9 mouse cellular contexts compared by ENCODE assay signal in the genomic region with DNA sequence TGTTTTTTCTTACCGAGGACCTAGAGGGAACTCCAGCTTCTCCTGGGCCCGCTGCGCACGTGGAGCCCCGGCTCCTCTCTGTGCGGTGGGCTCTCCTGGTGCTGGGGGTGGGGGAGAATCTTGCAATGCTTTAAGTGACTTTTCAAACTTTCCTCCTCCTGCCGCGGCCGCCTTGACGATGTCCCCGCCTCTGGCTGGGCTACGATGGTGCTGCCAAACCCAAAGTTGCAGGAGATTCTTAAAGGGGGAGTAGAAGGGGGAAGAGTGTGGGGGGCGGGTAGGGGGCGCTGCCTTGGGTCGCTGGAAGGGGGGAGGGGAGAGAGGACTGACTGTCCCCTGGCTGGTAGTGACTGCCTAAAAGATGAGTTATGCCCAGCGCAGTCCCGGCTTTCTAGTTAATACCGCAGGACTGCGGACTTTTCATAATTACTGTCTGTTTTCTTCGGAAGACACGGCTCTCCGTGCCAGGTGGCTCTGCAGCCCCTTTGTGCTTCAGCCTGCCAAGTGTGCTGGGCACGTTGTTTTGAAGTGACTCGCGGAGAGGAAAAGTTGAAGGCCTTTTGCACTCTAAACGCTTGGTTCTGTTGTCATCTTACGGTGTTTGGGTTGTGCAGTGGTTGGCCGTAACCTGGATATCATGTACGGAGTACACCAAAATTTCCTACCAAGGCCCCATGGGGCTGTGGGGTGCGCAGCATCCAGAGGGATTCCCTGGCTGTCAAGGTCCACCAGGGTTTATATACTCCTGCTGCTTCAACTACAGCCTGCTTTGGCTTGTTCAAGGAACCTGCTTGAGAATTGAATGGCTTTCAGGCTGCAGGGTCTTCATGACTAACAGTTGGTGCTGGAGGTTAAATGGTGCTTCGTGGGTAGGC. TPM values are rescaled to one million over a fixed set of nuclear protein-coding genes. Genes with fewer than 3 reads are reported as not detected.
DNase-seq lines count a peak whose midpoint lies in the region; ATAC-seq and TF ChIP-seq lines count a peak whose summit lies in the region.
"Had no signal": no experiment of that assay in that cellular context is flagged by ENCODE, and none has a peak within 500 bp of the region (broad histone marks: within the 10 kb centered on the region; RNA-seq: fewer than 3 reads in every experiment).

No protein-coding gene starts in this region.

- H3K9me3 ChIP-seq in heart, embryonic 10.5 days: no peaks in the 10 kb centered on the region
- H3K9me3 ChIP-seq in embryonic facial prominence, embryonic 13.5 days: no peaks in the 10 kb centered on the region
- H3K9me3 ChIP-seq in kidney, embryonic 16.5 days (ENCODE audit: low read length): no peaks in the 10 kb centered on the region

- intact Hi-C loops in heart, postnatal 25 days (cut with DNase I): no loop called here

- peak overlapping the region; percentile 93 for H3K27ac ChIP-seq in heart, embryonic 10.5 days
- peak overlapping the region; percentile 81 for H3K27ac ChIP-seq in embryonic facial prominence, embryonic 13.5 days
- peak overlapping the region; percentile 72; the same call in 1 of the 2 replicates for H3K27ac ChIP-seq in kidney, embryonic 16.5 days (ENCODE audit: low read length)

- no peaks in the 10 kb centered on the region; the same call in 1 of the 2 replicates for H3K27me3 ChIP-seq in heart, embryonic 10.5 days (ENCODE audit: insufficient read depth, poor library complexity, severe bottlenecking)
- H3K27me3 ChIP-seq in embryonic facial prominence, embryonic 13.5 days: peaks cover 8% of the 10 kb centered on the region; the same call in 1 of the 2 replicates
- no peaks in the 10 kb centered on the region; the same call in 1 of the 2 replicates for H3K27me3 ChIP-seq in kidney, embryonic 16.5 days (ENCODE audit: insufficient read depth, low read length)
- peaks cover 34% of the 10 kb centered on the region for H3K27me3 ChIP-seq in myocyte (ENCODE audit: control insufficient read depth, insufficient read depth, insufficient read length)

- TF ChIP-seq POLR2A in myocyte (IDR thresholded peaks at IDR 0.05; ENCODE audit: insufficient read length, low read depth): no peak

- peak overlapping the region; percentile 95 for H3K4me2 ChIP-seq in embryonic facial prominence, embryonic 13.5 days
- peak overlapping the region; percentile 98 for H3K4me2 ChIP-seq in kidney, embryonic 16.5 days (replicated peaks; ENCODE audit: low read depth, low read length)
- H3K4me2 ChIP-seq in myocyte (ENCODE audit: low read depth): peak overlapping the region; percentile 55

- H3K4me1 ChIP-seq in heart, embryonic 10.5 days: peaks cover 24% of the 10 kb centered on the region
- H3K4me1 ChIP-seq in embryonic facial prominence, embryonic 13.5 days: peaks cover 19% of the 10 kb centered on the region
- H3K4me1 ChIP-seq in kidney, embryonic 16.5 days (ENCODE audit: insufficient read depth, low read length): peaks cover 17% of the 10 kb centered on the region

- no peaks in the 10 kb centered on the region for H3K36me3 ChIP-seq in heart, embryonic 10.5 days
- no peaks in the 10 kb centered on the region for H3K36me3 ChIP-seq in embryonic facial prominence, embryonic 13.5 days
- H3K36me3 ChIP-seq in kidney, embryonic 16.5 days (ENCODE audit: insufficient read depth, low read length): no peaks in the 10 kb centered on the region
- no peaks in the 10 kb centered on the region for H3K36me3 ChIP-seq in myocyte (ENCODE audit: control insufficient read depth, insufficient read depth)

- H3K4me3 ChIP-seq in heart, embryonic 10.5 days: peak overlapping the region; percentile 91
- H3K4me3 ChIP-seq in embryonic facial prominence, embryonic 13.5 days: peak overlapping the region; percentile 81
- H3K4me3 ChIP-seq in kidney, embryonic 16.5 days (ENCODE audit: low read length): peak overlapping the region; percentile 83
- no peak overlapping the region for H3K4me3 ChIP-seq in myocyte

- ATAC-seq in embryonic facial prominence, embryonic 13.5 days (ENCODE audit: insufficient number of reproducible peaks, insufficient read depth, low FRiP score, low TSS enrichment, low read depth): no peak
- no peak for ATAC-seq in kidney, embryonic 16.5 days (ENCODE audit: low FRiP score, low TSS enrichment)

- no peaks in the 10 kb centered on the region for H3K79me2 ChIP-seq in myocyte (ENCODE audit: control insufficient read depth, insufficient read depth)

- peak; percentile 75 for DNase-seq in heart, embryonic 10.5 days (ENCODE audit: low spot score)
- DNase-seq in heart, postnatal 25 days (ENCODE audit: low spot score): no peak
- peak; percentile 29 for DNase-seq in ES-CJ7 (ENCODE audit: low read depth, low spot score)
- DNase-seq in thymus, postnatal 14 days: no peak
- DNase-seq in thymus, postnatal 0 days (ENCODE audit: low spot score): no peak

- WGBS in heart, embryonic 10.5 days: under 1% methylated on average over 30 of the region's 31 CpGs
- under 1% methylated on average over 30 of the region's 31 CpGs for WGBS in embryonic facial prominence, embryonic 13.5 days
- under 1% methylated on average over 28 of the region's 31 CpGs for WGBS in kidney, embryonic 16.5 days

- H3K9ac ChIP-seq in embryonic facial prominence, embryonic 13.5 days: peak overlapping the region; percentile 85
- peak overlapping the region; percentile 81 for H3K9ac ChIP-seq in kidney, embryonic 16.5 days (replicated peaks; ENCODE audit: low read length)

- H3ac ChIP-seq in myocyte (ENCODE audit: control insufficient read depth, insufficient read length): no peak overlapping the region

TF ChIP-seq in myocyte, 11 proteins besides CTCF, POLR2A, EP300 and RAD21:
- no peak for TF ChIP-seq MYOD1 (IDR thresholded peaks at IDR 0.05; ENCODE audit: control insufficient read depth in 1 of 3, insufficient read length in 2 of 3, low read depth in 2 of 3)
- TF ChIP-seq POLR2AphosphoS2 (IDR thresholded peaks at IDR 0.05; ENCODE audit: insufficient read length, low read depth): no peak
- no peak for TF ChIP-seq E2F4 (IDR thresholded peaks at IDR 0.05; ENCODE audit: insufficient read depth)
- no peak for TF ChIP-seq TCF3 (IDR thresholded peaks at IDR 0.05; ENCODE audit: insufficient read length, low read depth)
- TF ChIP-seq USF1 (IDR thresholded peaks at IDR 0.05; ENCODE audit: low read depth): no peak
- no peak for TF ChIP-seq MAX (IDR thresholded peaks at IDR 0.05; ENCODE audit: low read depth)
- no peak for TF ChIP-seq SRF (IDR thresholded peaks at IDR 0.05; ENCODE audit: control insufficient read depth, insufficient read length, low read depth)
- TF ChIP-seq CEBPB (IDR thresholded peaks at IDR 0.05; ENCODE audit: insufficient read depth, poor library complexity, severe bottlenecking): no peak
- TF ChIP-seq MYOG (IDR thresholded peaks at IDR 0.05; ENCODE audit: control insufficient read depth in 1 of 3, insufficient read depth in 1 of 3, insufficient read length in 2 of 3, low read depth in 2 of 3): no peak
- no peak for TF ChIP-seq TCF12 (IDR thresholded peaks at IDR 0.05; ENCODE audit: insufficient read depth, poor library complexity, severe bottlenecking)
- no peak for TF ChIP-seq REST (IDR thresholded peaks at IDR 0.05; ENCODE audit: insufficient read depth, insufficient read length)

RNA-seq across cellular contexts. Expression of a gene that starts 1.3 kb away (rescaled TPM):
- polyA plus RNA-seq in heart, embryonic 10.5 days (2016; fragmentation: Nextera tagmentation; extraction: Ambion mirVana): 2.7 and 4.4 TPM in 2 replicates
- under 1 TPM; 0.61 to 0.62 TPM for total RNA-seq in heart, postnatal 25 days (2021)
- 4.7 and 4.9 TPM in 2 replicates for polyA plus RNA-seq in embryonic facial prominence, embryonic 13.5 days (2015; fragmentation: Nextera tagmentation; extraction: Ambion mirVana)
- 3.3 and 3.5 TPM in 2 replicates for polyA plus RNA-seq in kidney, embryonic 16.5 days (2015; fragmentation: Nextera tagmentation; extraction: Ambion mirVana)
- polyA plus RNA-seq in myocyte (2012; fragmentation: generic; extraction: Trizol): 0.08 TPM
- 0.49 and 0.92 TPM in 2 replicates for polyA plus RNA-seq in thymus, postnatal 0 days (2015; fragmentation: Nextera tagmentation; extraction: Ambion mirVana)
- total RNA-seq: MEL had no signal

Comparison
In these comparisons a context has a peak if more than half of its experiments do, and no peak if none do; other contexts are left out.
1. DNase-seq: peak in heart, embryonic 10.5 days (single experiment) and ES-CJ7 (single experiment); none in heart, postnatal 25 days (single experiment), thymus, postnatal 14 days (single experiment) and thymus, postnatal 0 days (single experiment).
2. Peak in every context shown above with its lines, with median percentiles within 50 percentile points of each other: H3K27ac ChIP-seq and H3K4me2 ChIP-seq.